10 mouse cellular contexts compared by ENCODE assay signal in the genomic region with DNA sequence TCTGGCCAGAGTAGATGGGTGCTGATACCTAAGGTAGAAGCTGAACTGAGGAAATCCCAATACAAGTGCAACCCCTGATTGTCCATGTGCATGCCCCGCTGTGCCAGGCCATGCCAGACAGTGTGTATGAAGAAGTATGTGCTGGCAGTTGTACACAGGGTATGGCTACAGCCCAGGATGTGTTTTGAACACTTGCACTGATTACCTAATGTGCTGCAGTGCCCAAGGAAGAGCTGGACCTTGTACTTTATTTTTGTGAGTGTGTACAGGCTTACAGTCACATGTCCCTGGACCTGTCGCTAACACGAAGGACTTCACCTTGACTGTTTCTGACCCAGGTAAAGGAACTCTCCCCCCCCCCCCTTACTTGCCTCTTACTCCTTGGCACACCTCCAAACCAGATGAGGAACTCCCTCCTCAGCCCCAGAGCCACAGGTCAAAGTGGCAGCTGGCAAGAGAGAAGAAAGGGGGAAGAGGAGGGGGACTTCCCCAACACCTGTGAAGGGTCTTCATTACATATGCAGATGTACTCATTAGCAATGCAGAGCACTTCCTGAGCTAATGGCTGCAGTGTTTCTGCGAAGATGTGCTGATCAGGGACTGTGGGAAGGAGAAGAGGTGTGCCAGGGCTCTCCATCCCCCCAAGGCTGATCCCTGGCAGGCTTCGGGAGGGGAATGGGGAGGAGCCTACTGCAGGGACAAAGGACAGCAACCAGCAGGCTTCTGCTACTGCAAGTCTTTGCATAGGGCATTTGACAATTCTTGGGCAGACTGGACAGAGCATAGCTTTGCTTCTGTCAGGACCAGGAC. TPM values are rescaled to one million over a fixed set of nuclear protein-coding genes. Genes with fewer than 3 reads are reported as not detected.
DNase-seq lines count a peak whose midpoint lies in the region; ATAC-seq lines count a peak whose summit lies in the region.
"Had no signal": no experiment of that assay in that cellular context is flagged by ENCODE, and none has a peak within 500 bp of the region (broad histone marks: within the 10 kb centered on the region; RNA-seq: fewer than 3 reads in every experiment).

No protein-coding gene starts in this region.

- no peak overlapping the region for H3K4me2 ChIP-seq in lung, embryonic 16.5 days (ENCODE audit: low read depth, low read length)
- no peak overlapping the region for H3K4me2 ChIP-seq in embryonic facial prominence, embryonic 14.5 days (ENCODE audit: low read depth, low read length)
- H3K4me2 ChIP-seq in intestine, embryonic 15.5 days (replicated peaks) = no peak overlapping the region
- peak overlapping the region; percentile 46 for H3K4me2 ChIP-seq in neural tube, embryonic 12.5 days (replicated peaks)
- H3K4me2 ChIP-seq: stomach, embryonic 15.5 days had no signal

- H3K27me3 ChIP-seq in lung, embryonic 16.5 days (ENCODE audit: control insufficient read depth, insufficient read depth, low read depth, low read length) = peaks cover 26% of the 10 kb centered on the region
- peaks cover 25% of the 10 kb centered on the region; the same call in 1 of the 2 replicates for H3K27me3 ChIP-seq in embryonic facial prominence, embryonic 14.5 days (replicated peaks; ENCODE audit: control insufficient read depth, insufficient read depth, low read length)
- H3K27me3 ChIP-seq in intestine, embryonic 15.5 days (replicated peaks) = peaks cover 59% of the 10 kb centered on the region
- H3K27me3 ChIP-seq in neural tube, embryonic 12.5 days (replicated peaks) = no peaks in the 10 kb centered on the region

- peak; percentile 5; the same call in 1 of the 2 replicates for ATAC-seq in lung, embryonic 16.5 days (ENCODE audit: low read depth)
- 0 out of 2 replicates have a peak, but pooled peaks have one; percentile 44 for ATAC-seq in embryonic facial prominence, embryonic 14.5 days (ENCODE audit: low read depth)
- ATAC-seq in intestine, embryonic 15.5 days = peak; percentile 52; the same call in 1 of the 2 replicates
- ATAC-seq in neural tube, embryonic 12.5 days (ENCODE audit: low FRiP score, low read depth) = peak; percentile 75

- no peak for DNase-seq in lung, postnatal 14 days
- DNase-seq in embryonic facial prominence, embryonic 14.5 days (ENCODE audit: low spot score) = no peak
- DNase-seq in retina, embryonic 14.5 days (ENCODE audit: low spot score) = no peak
- no peak for DNase-seq in right cerebral cortex, adult 2 months (ENCODE audit: low spot score in 2 of 2)
- no peak for DNase-seq in urinary bladder, postnatal 25 days (ENCODE audit: low spot score)
- DNase-seq: heart, adult 2 months had no signal

- H3K27ac ChIP-seq in lung, embryonic 16.5 days (ENCODE audit: low read length) = no peak overlapping the region
- H3K27ac ChIP-seq in embryonic facial prominence, embryonic 14.5 days (replicated peaks; ENCODE audit: low read depth, low read length) = no peak overlapping the region
- H3K27ac ChIP-seq in intestine, embryonic 15.5 days = no peak overlapping the region
- peak overlapping the region; percentile 96 for H3K27ac ChIP-seq in neural tube, embryonic 12.5 days
- H3K27ac ChIP-seq: heart, adult 2 months; stomach, embryonic 15.5 days had no signal

- no peaks in the 10 kb centered on the region for H3K36me3 ChIP-seq in lung, embryonic 16.5 days (ENCODE audit: control insufficient read depth, insufficient read depth, low read length)
- H3K36me3 ChIP-seq in embryonic facial prominence, embryonic 14.5 days (ENCODE audit: control insufficient read depth, insufficient read depth, low read length) = no peaks in the 10 kb centered on the region
- no peaks in the 10 kb centered on the region for H3K36me3 ChIP-seq in intestine, embryonic 15.5 days
- H3K36me3 ChIP-seq in neural tube, embryonic 12.5 days = no peaks in the 10 kb centered on the region
- H3K36me3 ChIP-seq: stomach, embryonic 15.5 days had no signal

- H3K4me1 ChIP-seq in lung, embryonic 16.5 days (replicated peaks; ENCODE audit: control insufficient read depth, insufficient read depth, low read length) = peaks cover 6% of the 10 kb centered on the region; the same call in 1 of the 2 replicates
- peaks cover 4% of the 10 kb centered on the region; the same call in 1 of the 2 replicates for H3K4me1 ChIP-seq in embryonic facial prominence, embryonic 14.5 days (ENCODE audit: control insufficient read depth, insufficient read depth, low read length)
- peaks cover 7% of the 10 kb centered on the region; the same call in 1 of the 2 replicates for H3K4me1 ChIP-seq in intestine, embryonic 15.5 days (replicated peaks)
- peaks cover 62% of the 10 kb centered on the region for H3K4me1 ChIP-seq in neural tube, embryonic 12.5 days

- no peak overlapping the region for H3K9ac ChIP-seq in lung, embryonic 16.5 days (ENCODE audit: low read length)
- H3K9ac ChIP-seq in embryonic facial prominence, embryonic 14.5 days (ENCODE audit: low read depth, low read length) = no peak overlapping the region
- H3K9ac ChIP-seq in intestine, embryonic 15.5 days = no peak overlapping the region
- peak overlapping the region; percentile 41; the same call in 1 of the 2 replicates for H3K9ac ChIP-seq in neural tube, embryonic 12.5 days
- H3K9ac ChIP-seq: stomach, embryonic 15.5 days had no signal

- WGBS in lung, embryonic 16.5 days = 20% methylated on average over 5 of the region's 5 CpGs
- 22% methylated on average over 5 of the region's 5 CpGs for WGBS in embryonic facial prominence, embryonic 14.5 days
- 38% methylated on average over 5 of the region's 5 CpGs for WGBS in intestine, embryonic 15.5 days
- WGBS in neural tube, embryonic 12.5 days = 32% methylated on average over 5 of the region's 5 CpGs

- no peaks in the 10 kb centered on the region for H3K9me3 ChIP-seq in lung, embryonic 16.5 days (ENCODE audit: control insufficient read depth, low read length)
- 0 out of 2 replicates have a peak, but pooled peaks cover 3% of the 10 kb centered on the region for H3K9me3 ChIP-seq in embryonic facial prominence, embryonic 14.5 days (ENCODE audit: control insufficient read depth, low read length)
- H3K9me3 ChIP-seq in intestine, embryonic 15.5 days = no peaks in the 10 kb centered on the region
- H3K9me3 ChIP-seq in neural tube, embryonic 12.5 days = 0 out of 2 replicates have a peak, but pooled peaks cover 3% of the 10 kb centered on the region
- H3K9me3 ChIP-seq: stomach, embryonic 15.5 days had no signal

- H3K4me3 ChIP-seq in lung, embryonic 16.5 days (ENCODE audit: low read length) = no peak overlapping the region
- no peak overlapping the region for H3K4me3 ChIP-seq in embryonic facial prominence, embryonic 14.5 days (ENCODE audit: low read depth, low read length)
- no peak overlapping the region for H3K4me3 ChIP-seq in intestine, embryonic 15.5 days (replicated peaks)
- H3K4me3 ChIP-seq in neural tube, embryonic 12.5 days = no peak overlapping the region
- H3K4me3 ChIP-seq: heart, adult 2 months; stomach, embryonic 15.5 days had no signal

RNA-seq across cellular contexts. Expression of gene Smug1, which starts 32.4 kb away (rescaled TPM):
- polyA plus RNA-seq in lung, embryonic 16.5 days (2015; fragmentation: Nextera tagmentation; extraction: Ambion mirVana) = 17.4 and 20.7 TPM in 2 replicates
- polyA plus RNA-seq in embryonic facial prominence, embryonic 14.5 days (2014; fragmentation: Nextera tagmentation; extraction: Ambion mirVana) = 14.9 and 18.4 TPM in 2 replicates
- polyA plus RNA-seq in intestine, embryonic 15.5 days (2015; fragmentation: Nextera tagmentation; extraction: Ambion mirVana) = 17.8 and 18.2 TPM in 2 replicates
- polyA plus RNA-seq in neural tube, embryonic 12.5 days (2016; fragmentation: Nextera tagmentation; extraction: Ambion mirVana) = 66.6 and 68.0 TPM in 2 replicates

Comparison
In these comparisons a context has a peak if more than half of its experiments do, and no peak if none do; other contexts are left out.
1. ATAC-seq: peak in every context shown above with its lines; median percentile 75 in neural tube, embryonic 12.5 days; 52 in intestine, embryonic 15.5 days; 44 in embryonic facial prominence, embryonic 14.5 days; 5 in lung, embryonic 16.5 days.